Comparison of ENCODE assay signal across 14 mouse cellular contexts in genomic region chr2:105953862-105954261, GRCm38 (mm10).
"Had no signal": no experiment of that assay in that cellular context is flagged by ENCODE, and none has a peak within 500 bp of the region (broad histone marks: within the 10 kb centered on the region; RNA-seq: fewer than 3 reads in every experiment).

No protein-coding gene starts in this region.

- H3K27ac ChIP-seq: liver, embryonic 15.5 days; midbrain, embryonic 12.5 days; midbrain, embryonic 15.5 days; neural tube, embryonic 12.5 days; stomach, embryonic 15.5 days; stomach, postnatal 0 days had no signal

- H3K36me3 ChIP-seq: liver, embryonic 15.5 days; midbrain, embryonic 12.5 days; midbrain, embryonic 15.5 days; neural tube, embryonic 12.5 days; stomach, embryonic 15.5 days had no signal

- H3K4me3 ChIP-seq: liver, embryonic 15.5 days; midbrain, embryonic 12.5 days; midbrain, embryonic 15.5 days; neural tube, embryonic 12.5 days; stomach, embryonic 15.5 days had no signal

- DNase-seq: lung, adult 18-20 months; lung, embryonic 14.5 days; lung, postnatal 10 days; lung, postnatal 4 days; right cerebral cortex, postnatal 14 days; thymus, adult 2 months; thymus, postnatal 25 days; thymus, postnatal 4 days had no signal

- H3K9ac ChIP-seq: liver, embryonic 15.5 days; lung, embryonic 14.5 days; midbrain, embryonic 12.5 days; midbrain, embryonic 15.5 days; neural tube, embryonic 12.5 days; stomach, embryonic 15.5 days had no signal

- H3K4me2 ChIP-seq: liver, embryonic 15.5 days; lung, embryonic 14.5 days; midbrain, embryonic 12.5 days; midbrain, embryonic 15.5 days; neural tube, embryonic 12.5 days; stomach, embryonic 15.5 days had no signal

- H3K27me3 ChIP-seq: liver, embryonic 15.5 days; midbrain, embryonic 12.5 days; midbrain, embryonic 15.5 days; neural tube, embryonic 12.5 days; stomach, embryonic 15.5 days had no signal

- ATAC-seq: midbrain, embryonic 15.5 days had no signal

- H3K4me1 ChIP-seq: midbrain, embryonic 12.5 days; midbrain, embryonic 15.5 days; neural tube, embryonic 12.5 days; stomach, embryonic 15.5 days had no signal

- H3K9me3 ChIP-seq: liver, embryonic 15.5 days; midbrain, embryonic 12.5 days; midbrain, embryonic 15.5 days; neural tube, embryonic 12.5 days; stomach, embryonic 15.5 days had no signal
